Mouse (Mus musculus) kidney, postnatal 0 days (tissue): ENCODE measurements at regions not wholly inside any gene's neighbourhood (a gene's known extent, or its start where the extent isn't known, plus 50 kb on each side); places are given as distances from the start of the nearest gene placed in this dataset.

ENCODE experiments used
- ATAC-seq: fragments of 200-750 bp; cut with Nextera tagmentation; replicated peaks from 2 replicates; pipeline ENCODE4 v1.8.0; 2017; ENCODE audit warnings: low read depth, moderate number of reproducible peaks, moderate TSS enrichment, moderate library complexity; ENCODE audit not compliant: low FRiP score
- DNase-seq: peaks from one replicate; pipeline ENCODE4 v3.0.0-alpha.2; 2016; ENCODE audit warnings: low spot score
- H3K27ac ChIP-seq: fragments of 300-500 bp; sonication (generic); 2 replicates; pipeline ENCODE4 v1.5.1; 2014; ENCODE audit warnings: mild to moderate bottlenecking
- H3K27me3 ChIP-seq: fragments of 300-500 bp; sonication (generic); 2 replicates; pipeline ENCODE4 v1.6.1; 2014; ENCODE audit warnings: low read length, mixed read lengths; ENCODE audit not compliant: insufficient read depth
- H3K36me3 ChIP-seq: fragments of 300-500 bp; sonication (generic); 2 replicates; pipeline ENCODE4 v1.6.1; 2014; ENCODE audit warnings: low read length, mixed read lengths; ENCODE audit not compliant: insufficient read depth
- H3K4me1 ChIP-seq: fragments of 300-500 bp; sonication (generic); replicated peaks from 2 replicates; pipeline ENCODE4 v1.6.1; 2014; ENCODE audit warnings: antibody characterized with exemption, low read length, mixed read lengths; ENCODE audit not compliant: insufficient read depth
- H3K4me2 ChIP-seq: fragments of 300-500 bp; sonication (generic); 2 replicates; pipeline ENCODE4 v1.6.1; 2014; ENCODE audit warnings: mild to moderate bottlenecking, low read length, moderate library complexity, mixed read lengths
- H3K4me3 ChIP-seq: fragments of 300-500 bp; sonication (generic); replicated peaks from 2 replicates; pipeline ENCODE4 v1.5.1; 2014; ENCODE audit warnings: low read depth, low read length
- H3K9ac ChIP-seq: fragments of 300-500 bp; sonication (generic); 2 replicates; pipeline ENCODE4 v1.6.1; 2014; ENCODE audit warnings: low read depth, low read length
- H3K9me3 ChIP-seq: fragments of 300-500 bp; sonication (generic); replicated peaks from 2 replicates; pipeline ENCODE4 v1.6.1; 2016; ENCODE audit warnings: low read length, inconsistent platforms, mixed read lengths
- CTCF ChIP-seq: IDR thresholded peaks from 2 replicates; pipeline ENCODE4 v1.5.1; 2016; ENCODE audit warnings: antibody characterized with exemption, low read depth, mild to moderate bottlenecking, moderate library complexity
- WGBS: fragments of 180-500 bp; shearing (Covaris S2); extraction: QIAGEN DNeasy Blood & Tissue Kit; methylation state at CpG from one replicate; pipeline ENCODE4 v1.1.7; 2014; 5-methylcytosine and 5-hydroxymethylcytosine counted together

DNA sequence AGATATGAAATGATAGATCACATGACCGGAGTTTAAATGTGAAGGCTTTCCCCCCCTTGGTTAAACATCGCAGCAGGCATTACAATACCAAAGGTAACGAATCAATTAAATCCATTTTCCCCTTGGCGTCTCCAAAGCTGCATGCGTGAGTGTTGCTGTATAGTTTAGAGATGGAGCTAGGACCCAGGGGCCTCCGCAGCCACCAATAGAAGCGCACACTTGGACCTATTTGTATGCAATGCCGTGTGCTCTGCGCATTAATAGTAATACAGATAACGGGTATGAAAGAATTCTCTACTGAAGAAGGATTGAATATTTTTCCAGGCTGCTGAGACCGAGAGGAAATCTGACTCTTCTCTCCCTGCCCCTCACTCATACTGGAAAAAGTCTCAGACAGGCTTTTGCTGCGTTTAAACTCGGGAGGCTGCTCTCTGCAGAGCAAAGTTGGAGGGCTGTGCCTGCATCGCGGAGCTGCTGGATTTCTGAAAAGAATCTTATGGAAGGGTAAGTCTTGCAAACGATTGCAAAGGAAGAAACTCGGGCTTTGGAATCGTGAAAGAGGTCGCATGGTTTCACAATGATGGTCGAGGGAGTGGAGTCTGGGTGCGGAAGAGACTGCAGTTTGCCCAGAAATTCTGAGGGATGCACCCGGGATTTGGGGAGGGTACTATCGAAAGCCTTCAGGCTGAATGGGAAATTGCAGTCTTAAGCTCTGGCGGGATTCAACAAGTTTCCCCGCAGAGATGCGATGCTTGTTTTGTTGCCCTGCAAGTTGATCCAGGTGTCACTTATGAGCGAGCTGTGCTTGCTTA, 280.5 kb upstream of the Robo1 start:
- peaks cover 5% of the 10 kb centered on the region; the same call in 1 of the 2 replicates for H3K4me1 ChIP-seq
- WGBS = 4% methylated on average over 27 of the region's 27 CpGs
- H3K4me3 ChIP-seq = peak overlapping the region; percentile 37
- peak overlapping the region; percentile 65 for H3K4me2 ChIP-seq
- ATAC-seq = no peak
- no peak overlapping the region for H3K9ac ChIP-seq
- peak; percentile 48 for DNase-seq
- no peaks in the 10 kb centered on the region for H3K27me3 ChIP-seq
- no peaks in the 10 kb centered on the region for H3K36me3 ChIP-seq
- no peak for TF ChIP-seq CTCF
- H3K9me3 ChIP-seq = no peaks in the 10 kb centered on the region
- H3K27ac ChIP-seq = no peak overlapping the region

GRCm38 (mm10) chr16:72028216-72028610, 279.9 kb upstream of the Robo1 start:
- DNase-seq (no peak), ATAC-seq (no peak)
- Histone ChIP-seq H3K4me3 (peak overlapping the region; percentile 37), H3K9me3 (no peaks in the 10 kb centered on the region), H3K36me3 (no peaks in the 10 kb centered on the region), H3K4me1 (peaks cover 5% of the 10 kb centered on the region; the same call in 1 of the 2 replicates), H3K4me2 (peak overlapping the region; percentile 65), H3K27ac (no peak overlapping the region), H3K27me3 (no peaks in the 10 kb centered on the region), H3K9ac (no peak overlapping the region)
- 3% methylated on average over 6 of the region's 6 CpGs for WGBS
- no peak for TF ChIP-seq CTCF

- no peak for TF ChIP-seq CTCF
- peak overlapping the region; percentile 65 for H3K4me2 ChIP-seq
- peak overlapping the region; percentile 37 for H3K4me3 ChIP-seq
- peak; percentile 22 for DNase-seq
- H3K27ac ChIP-seq = no peak overlapping the region
- H3K4me1 ChIP-seq = peaks cover 5% of the 10 kb centered on the region; the same call in 1 of the 2 replicates
- H3K9me3 ChIP-seq = no peaks in the 10 kb centered on the region
- H3K36me3 ChIP-seq = no peaks in the 10 kb centered on the region
- WGBS = 1% methylated on average over 18 of the region's 18 CpGs
- ATAC-seq = no peak
- H3K27me3 ChIP-seq = no peaks in the 10 kb centered on the region
- no peak overlapping the region for H3K9ac ChIP-seq
Observed at GRCm38 (mm10) chr16:72028798-72029197, 279.3 kb upstream of the Robo1 start.

DNA sequence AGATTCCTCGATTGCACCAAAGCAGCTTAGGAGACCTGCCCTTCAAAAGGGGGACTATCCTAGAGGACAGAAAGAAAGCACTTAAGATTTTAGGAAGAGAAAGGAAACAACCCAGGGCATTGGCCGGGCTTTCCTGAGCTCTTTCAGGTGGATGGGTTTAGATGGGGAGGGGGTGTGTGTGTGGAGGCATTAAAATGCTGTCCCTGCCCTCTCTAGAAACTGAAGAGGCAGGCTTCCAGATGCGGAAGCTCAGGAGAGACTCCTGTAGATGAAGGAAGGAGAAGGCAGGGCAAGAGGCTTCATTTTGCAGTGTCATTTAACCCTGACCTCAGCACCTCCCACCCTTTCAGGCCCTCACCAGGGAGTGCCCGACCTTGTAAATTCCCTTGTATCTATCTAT, 278.8 kb upstream of the Robo1 start:
- peaks cover 5% of the 10 kb centered on the region; the same call in 1 of the 2 replicates for H3K4me1 ChIP-seq
- ATAC-seq (no peak), DNase-seq (no peak)
- H3K27ac ChIP-seq = no peak overlapping the region
- H3K4me3 ChIP-seq = peak overlapping the region; percentile 37
- peak overlapping the region; percentile 65 for H3K4me2 ChIP-seq
- H3K36me3 ChIP-seq = no peaks in the 10 kb centered on the region
- no peak overlapping the region for H3K9ac ChIP-seq
- H3K9me3 ChIP-seq = no peaks in the 10 kb centered on the region
- 6% methylated on average over 4 of the region's 4 CpGs for WGBS
- TF ChIP-seq CTCF = no peak
- no peaks in the 10 kb centered on the region for H3K27me3 ChIP-seq

GRCm38 (mm10) chr16:72068254-72068653, 239.9 kb upstream of the Robo1 start:
- Histone ChIP-seq H3K27me3 (no peaks in the 10 kb centered on the region), H3K9me3 (no peaks in the 10 kb centered on the region)
- 63% methylated on average over 1 of the region's 1 CpGs for WGBS

GRCm38 (mm10) chr16:72069581-72069980, 238.5 kb upstream of the Robo1 start:
- ATAC-seq (no peak), DNase-seq (no peak)
- H3K27ac ChIP-seq = no peak overlapping the region
- no peaks in the 10 kb centered on the region for H3K27me3 ChIP-seq
- no peak overlapping the region for H3K9ac ChIP-seq
- no peak overlapping the region for H3K4me2 ChIP-seq
- H3K36me3 ChIP-seq = no peaks in the 10 kb centered on the region
- 57% methylated on average over 2 of the region's 2 CpGs for WGBS
- TF ChIP-seq CTCF = no peak
- H3K9me3 ChIP-seq = no peaks in the 10 kb centered on the region
- H3K4me1 ChIP-seq = no peaks in the 10 kb centered on the region
- H3K4me3 ChIP-seq = no peak overlapping the region

More at GRCm38 (mm10) chr16:72068254-72068653, 239.9 kb upstream of the Robo1 start:
- Histone ChIP-seq H3K4me3 (no peak overlapping the region), H3K4me2 (no peak overlapping the region), H3K36me3 (no peaks in the 10 kb centered on the region), H3K9ac (no peak overlapping the region), H3K27ac (no peak overlapping the region), H3K4me1 (no peaks in the 10 kb centered on the region)
- TF ChIP-seq CTCF = no peak
- DNase-seq = no peak
- no peak for ATAC-seq
